Mouse (Mus musculus): ENCODE data around the gene Zfp777. TPM values are rescaled to one million over a fixed set of nuclear protein-coding genes. Genes with fewer than 3 reads are reported as not detected.
A peak's percentile ranks its signal among the peaks of the same experiment; 100 is the strongest.

Gene Zfp777
- polyA plus RNA-seq (2014; fragmentation: Nextera tagmentation; extraction: Ambion mirVana), result 8.7 and 10.5 TPM in 2 replicates

DNA sequence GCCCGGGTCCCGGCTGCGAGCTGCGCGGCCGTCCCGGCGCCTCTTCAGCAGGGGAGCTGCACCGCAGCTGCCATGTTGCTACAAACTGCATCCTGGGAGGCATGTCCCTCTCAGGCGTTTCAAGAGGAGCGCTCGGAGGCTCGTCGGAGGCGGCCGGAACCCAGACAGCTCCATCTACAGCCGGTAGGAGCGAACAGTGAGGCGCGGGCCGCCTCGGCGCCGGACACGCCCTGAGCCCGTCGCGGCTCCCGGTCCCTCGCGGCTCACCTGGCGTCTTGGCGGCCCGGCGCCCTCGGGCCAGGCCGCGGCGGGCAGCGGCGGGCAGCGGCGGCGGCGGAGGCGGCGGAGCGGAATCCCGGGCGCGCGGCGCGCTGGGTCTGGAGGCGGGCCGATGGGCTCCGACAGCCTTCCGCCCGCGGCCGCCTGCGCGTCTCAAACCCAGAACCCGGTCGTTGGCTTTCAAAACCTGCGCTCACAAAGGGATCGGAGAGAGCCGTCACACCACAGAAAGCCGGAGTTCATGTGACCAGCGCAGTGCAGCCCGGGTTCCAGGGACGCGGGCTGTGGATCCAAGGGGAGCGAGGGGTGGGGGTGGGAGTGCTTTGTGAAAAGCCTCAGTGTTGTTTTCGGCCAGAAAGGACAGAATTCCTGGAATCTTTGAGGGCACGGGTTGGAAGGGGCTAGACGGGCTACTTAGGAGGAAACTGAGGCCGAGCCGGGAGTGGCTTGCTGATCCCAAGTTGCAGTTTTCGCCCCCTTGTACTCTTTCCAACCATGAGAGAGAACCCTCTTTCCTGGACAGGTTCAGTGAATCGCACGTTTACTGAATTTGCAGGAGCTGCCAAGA, at the start of gene Zfp777:
Zfp777 (minus strand) TSS at position 486 of the 847 bp plus-strand sequence.
- no peaks in the 10 kb centered on the region for H3K27me3 ChIP-seq (replicated peaks; ENCODE audit: control insufficient read depth, insufficient read depth, low read length)
- WGBS, result under 1% methylated on average over 71 of the region's 82 CpGs
- peak within 1 kb of the TSS; percentile 82 for H3K27ac ChIP-seq (ENCODE audit: low read depth)
- peak; percentile 91 for DNase-seq (ENCODE audit: low spot score)
- H3K9me3 ChIP-seq (ENCODE audit: control insufficient read depth, low read length), result no peaks in the 10 kb centered on the region
- H3K4me1 ChIP-seq (replicated peaks; ENCODE audit: control insufficient read depth, insufficient read depth, low read length), result peaks cover 13% of the 10 kb centered on the region
- H3K4me2 ChIP-seq (ENCODE audit: low read length), result peak within 1 kb of the TSS; percentile 72
- H3K9ac ChIP-seq (ENCODE audit: low read length), result peak within 1 kb of the TSS; percentile 73
- H3K4me3 ChIP-seq (ENCODE audit: low read depth, low read length), result peak within 1 kb of the TSS; percentile 77
- H3K36me3 ChIP-seq (ENCODE audit: control insufficient read depth, insufficient read depth, low read length), result peaks cover 18% of the 10 kb centered on the region
- peak; percentile 92 for ATAC-seq (replicated peaks; ENCODE audit: low FRiP score, low TSS enrichment, low read depth)

DNA sequence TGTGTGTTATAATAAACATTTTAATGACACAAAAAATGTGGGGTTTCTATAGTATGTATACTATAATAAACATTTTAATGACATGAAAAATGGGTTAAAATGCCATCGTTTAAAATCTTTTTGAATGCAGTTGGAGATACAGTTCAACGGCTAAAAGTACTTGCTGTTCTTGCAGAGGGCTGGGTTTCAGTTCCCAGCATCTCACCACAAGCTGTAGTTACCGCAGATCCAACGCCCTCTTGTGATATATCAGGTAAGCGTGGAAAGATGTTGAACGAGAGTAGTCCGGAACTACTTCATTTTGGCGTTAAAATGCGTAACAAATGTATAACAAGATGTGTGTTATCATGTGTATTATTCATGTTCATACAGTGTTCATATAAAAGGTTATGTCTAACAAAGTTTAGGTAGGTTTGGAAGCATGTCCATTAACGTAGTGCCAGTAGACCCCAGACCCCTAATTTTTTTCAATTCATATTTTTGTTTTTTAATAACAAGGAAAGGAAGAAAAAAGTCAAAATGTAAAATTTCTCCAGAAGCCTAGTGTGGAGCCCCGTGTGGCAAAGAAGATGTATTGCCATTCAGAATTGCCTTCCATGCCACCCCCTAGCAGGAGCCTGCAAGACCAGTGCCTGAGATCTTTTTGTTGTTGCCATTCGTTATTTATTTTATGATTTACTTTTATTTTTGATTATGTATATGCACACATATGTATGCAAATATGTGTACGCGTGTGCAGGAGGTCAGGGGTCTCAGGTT, 38.4 kb upstream of the Zfp777 start:
- Histone ChIP-seq H3K27me3 (replicated peaks; ENCODE audit: control insufficient read depth, insufficient read depth, low read length) (no peaks in the 10 kb centered on the region), H3K4me1 (replicated peaks; ENCODE audit: control insufficient read depth, insufficient read depth, low read length) (peaks cover 9% of the 10 kb centered on the region), H3K4me3 (ENCODE audit: low read depth, low read length) (peak overlapping the region; percentile 76), H3K4me2 (ENCODE audit: low read length) (peak overlapping the region; percentile 77), H3K9ac (ENCODE audit: low read length) (no peak overlapping the region), H3K9me3 (ENCODE audit: control insufficient read depth, low read length) (no peaks in the 10 kb centered on the region), H3K27ac (ENCODE audit: low read depth) (no peak overlapping the region), H3K36me3 (ENCODE audit: control insufficient read depth, insufficient read depth, low read length) (peaks cover 17% of the 10 kb centered on the region)
- no peak for ATAC-seq (replicated peaks; ENCODE audit: low FRiP score, low TSS enrichment, low read depth)
- 41% methylated on average over 14 of the region's 14 CpGs for WGBS
- no peak for DNase-seq (ENCODE audit: low spot score)

DNA sequence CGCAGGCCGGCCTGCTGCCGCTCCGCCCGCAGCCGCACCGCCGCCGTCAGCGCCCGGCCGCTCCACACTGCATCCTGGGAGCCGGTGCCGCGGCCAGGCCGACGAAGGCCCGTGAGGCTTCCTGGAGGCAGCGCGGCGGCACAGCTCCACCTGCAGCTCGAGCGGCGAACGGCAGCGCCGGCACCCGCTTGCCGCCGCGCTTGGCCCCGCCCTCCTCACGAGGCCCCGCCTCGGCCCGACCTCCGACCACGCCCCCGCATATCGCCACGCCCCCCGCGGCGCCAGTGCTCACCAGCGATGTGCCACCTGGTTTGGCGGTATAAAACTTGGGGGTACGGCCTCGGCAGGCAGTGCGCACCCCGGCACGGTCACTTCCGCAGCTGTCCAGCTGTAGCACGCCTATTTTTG, 37.8 kb upstream of the Zfp777 start, which contains the start of gene Zfp746:
Zfp746 (minus strand) TSS at position 123 of the 408 bp plus-strand sequence.
- Histone ChIP-seq H3K4me3 (ENCODE audit: low read depth, low read length) (peak within 1 kb of the TSS; percentile 76), H3K27ac (ENCODE audit: low read depth) (peak within 1 kb of the TSS; percentile 91), H3K9me3 (ENCODE audit: control insufficient read depth, low read length) (no peaks in the 10 kb centered on the region), H3K4me1 (replicated peaks; ENCODE audit: control insufficient read depth, insufficient read depth, low read length) (peaks cover 9% of the 10 kb centered on the region), H3K36me3 (ENCODE audit: control insufficient read depth, insufficient read depth, low read length) (peaks cover 23% of the 10 kb centered on the region), H3K27me3 (replicated peaks; ENCODE audit: control insufficient read depth, insufficient read depth, low read length) (no peaks in the 10 kb centered on the region), H3K4me2 (ENCODE audit: low read length) (peak within 1 kb of the TSS; percentile 77), H3K9ac (ENCODE audit: low read length) (peak within 1 kb of the TSS; percentile 97)
- ATAC-seq (replicated peaks; ENCODE audit: low FRiP score, low TSS enrichment, low read depth) (peak; percentile 92), DNase-seq (ENCODE audit: low spot score) (peak; percentile 97)
- under 1% methylated on average over 50 of the region's 53 CpGs for WGBS

DNA sequence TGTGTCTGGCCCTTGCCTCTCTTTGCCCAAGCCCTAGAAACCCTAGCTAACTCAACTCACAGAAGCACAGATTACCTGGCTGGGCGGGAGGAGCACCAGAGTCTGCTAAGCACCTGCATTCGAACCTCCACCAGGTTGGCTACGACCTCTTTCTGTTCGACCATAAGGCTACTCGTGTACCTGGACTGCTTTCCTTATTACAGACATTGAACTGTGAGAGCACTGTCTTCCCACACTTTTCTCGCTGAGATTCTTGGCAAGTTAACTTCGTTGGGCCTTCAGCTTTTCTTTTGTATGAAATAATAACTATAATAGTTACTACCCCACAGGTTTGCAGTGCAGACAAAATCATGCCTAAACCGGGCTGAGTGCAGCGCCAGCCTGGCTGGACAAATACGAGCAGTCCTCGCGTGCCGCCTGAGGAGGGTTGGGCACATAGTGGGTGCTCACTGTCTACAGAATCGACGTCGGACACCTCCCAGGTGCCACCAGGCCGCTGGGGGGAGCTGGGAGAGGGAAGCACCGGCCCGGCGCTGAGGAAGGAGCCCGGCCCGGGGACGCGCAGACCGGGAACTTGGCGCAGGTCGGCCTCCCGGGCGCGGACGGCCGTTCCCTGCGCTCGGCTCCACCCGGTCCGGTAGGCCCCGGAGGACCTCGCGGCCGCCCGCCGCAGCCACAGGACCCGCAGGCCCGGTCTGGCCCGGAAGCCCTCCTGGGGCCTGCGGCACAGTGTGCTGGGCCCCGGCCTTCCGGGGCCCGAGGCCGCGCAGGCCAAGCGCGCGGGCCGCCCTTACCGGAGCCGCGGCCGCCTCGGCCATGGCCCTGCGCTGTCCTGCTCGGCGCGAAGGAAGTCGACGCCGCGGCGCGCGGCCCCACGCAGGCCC, 37.1 kb upstream of the Zfp777 start:
- peak; percentile 86 for ATAC-seq (replicated peaks; ENCODE audit: low FRiP score, low TSS enrichment, low read depth)
- no peaks in the 10 kb centered on the region for H3K27me3 ChIP-seq (replicated peaks; ENCODE audit: control insufficient read depth, insufficient read depth, low read length)

DNA sequence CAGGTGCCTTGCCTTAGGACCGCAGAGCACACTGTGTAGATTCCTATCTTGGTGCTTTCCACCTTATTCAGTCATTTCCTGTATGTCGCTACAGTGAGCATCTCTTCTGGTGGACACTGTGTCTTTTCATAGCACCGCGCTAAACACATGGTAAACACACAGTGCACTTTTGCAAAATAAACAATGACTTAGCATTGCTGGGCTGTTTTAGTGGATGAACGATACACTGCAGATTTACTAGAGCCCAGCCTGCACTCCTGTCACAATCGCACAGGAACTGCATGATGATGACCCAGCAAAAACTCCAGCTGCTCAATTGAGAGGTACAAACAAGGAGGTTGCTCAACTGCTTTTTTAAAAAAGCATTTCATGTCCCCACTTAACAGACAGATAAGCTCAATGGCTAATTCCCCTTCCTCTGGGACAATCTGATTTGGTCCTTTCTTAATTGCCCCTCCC, 35.1 kb upstream of the Zfp777 start:
- Histone ChIP-seq H3K9me3 (ENCODE audit: control insufficient read depth, low read length) (no peaks in the 10 kb centered on the region), H3K27ac (ENCODE audit: low read depth) (no peak overlapping the region), H3K27me3 (replicated peaks; ENCODE audit: control insufficient read depth, insufficient read depth, low read length) (no peaks in the 10 kb centered on the region), H3K4me1 (replicated peaks; ENCODE audit: control insufficient read depth, insufficient read depth, low read length) (peaks cover 9% of the 10 kb centered on the region), H3K36me3 (ENCODE audit: control insufficient read depth, insufficient read depth, low read length) (peaks cover 48% of the 10 kb centered on the region), H3K4me3 (ENCODE audit: low read depth, low read length) (no peak overlapping the region), H3K4me2 (ENCODE audit: low read length) (no peak overlapping the region), H3K9ac (ENCODE audit: low read length) (no peak overlapping the region)
- WGBS, result 89% methylated on average over 6 of the region's 6 CpGs
- no peak for ATAC-seq (replicated peaks; ENCODE audit: low FRiP score, low TSS enrichment, low read depth)
- DNase-seq (ENCODE audit: low spot score), result no peak

More for the DNA sequence above, 37.1 kb upstream of the Zfp777 start:
- H3K36me3 ChIP-seq (ENCODE audit: control insufficient read depth, insufficient read depth, low read length), result peaks cover 30% of the 10 kb centered on the region
- H3K4me3 ChIP-seq (ENCODE audit: low read depth, low read length), result peak overlapping the region; percentile 76
- H3K27ac ChIP-seq (ENCODE audit: low read depth), result peak overlapping the region; percentile 91
- H3K9ac ChIP-seq (ENCODE audit: low read length), result peak overlapping the region; percentile 97
- H3K4me1 ChIP-seq (replicated peaks; ENCODE audit: control insufficient read depth, insufficient read depth, low read length), result peaks cover 9% of the 10 kb centered on the region
- DNase-seq (ENCODE audit: low spot score), result peak; percentile 85
- peak overlapping the region; percentile 77 for H3K4me2 ChIP-seq (ENCODE audit: low read length)
- H3K9me3 ChIP-seq (ENCODE audit: control insufficient read depth, low read length), result no peaks in the 10 kb centered on the region
- WGBS, result 3% methylated on average over 57 of the region's 72 CpGs

DNA sequence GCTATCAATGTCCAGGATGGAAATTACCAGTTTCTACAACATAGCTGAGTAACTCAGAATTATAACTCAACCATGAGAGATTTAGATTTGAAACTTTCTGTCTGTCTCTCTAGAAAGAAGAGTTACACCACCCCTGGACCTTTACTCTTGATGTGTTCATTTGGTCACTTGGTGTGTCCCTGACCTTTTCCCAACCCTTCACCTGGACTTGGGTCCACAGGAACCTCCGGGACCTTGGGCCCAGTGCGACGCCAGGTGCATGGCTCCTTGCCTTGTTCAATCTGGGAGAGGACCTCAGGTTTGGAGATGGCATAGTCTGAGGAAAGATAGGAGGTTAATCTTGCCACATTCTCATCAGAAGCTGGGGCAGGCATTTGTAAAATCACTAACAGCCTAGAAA, 33.2 kb upstream of the Zfp777 start:
- Histone ChIP-seq H3K36me3 (ENCODE audit: control insufficient read depth, insufficient read depth, low read length) (peaks cover 65% of the 10 kb centered on the region), H3K4me2 (ENCODE audit: low read length) (no peak overlapping the region), H3K4me3 (ENCODE audit: low read depth, low read length) (no peak overlapping the region), H3K4me1 (replicated peaks; ENCODE audit: control insufficient read depth, insufficient read depth, low read length) (peaks cover 9% of the 10 kb centered on the region), H3K27ac (ENCODE audit: low read depth) (no peak overlapping the region), H3K27me3 (replicated peaks; ENCODE audit: control insufficient read depth, insufficient read depth, low read length) (no peaks in the 10 kb centered on the region), H3K9me3 (ENCODE audit: control insufficient read depth, low read length) (no peaks in the 10 kb centered on the region), H3K9ac (ENCODE audit: low read length) (no peak overlapping the region)
- DNase-seq (ENCODE audit: low spot score) (no peak), ATAC-seq (replicated peaks; ENCODE audit: low FRiP score, low TSS enrichment, low read depth) (no peak)
- 97% methylated on average over 3 of the region's 3 CpGs for WGBS

DNA sequence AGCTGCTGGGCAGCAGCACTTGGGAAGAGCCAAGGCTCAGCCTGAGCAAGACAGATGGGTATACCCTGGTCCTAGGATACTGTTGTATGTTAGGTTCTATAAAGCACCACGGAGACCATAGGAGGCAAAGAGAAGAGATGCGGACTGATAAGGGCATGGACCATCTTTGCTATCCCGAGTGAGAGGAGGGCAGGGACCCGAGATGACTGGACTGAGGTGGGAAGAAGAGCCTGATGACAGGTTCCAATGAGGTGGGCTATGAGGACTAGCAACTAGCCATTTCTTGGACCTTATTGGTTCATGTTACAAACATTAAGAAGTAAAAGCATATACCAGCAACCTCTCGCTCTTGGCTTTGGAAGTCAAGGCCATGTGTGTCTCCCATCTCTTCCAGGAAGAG, 32.3 kb upstream of the Zfp777 start:
- H3K36me3 ChIP-seq (ENCODE audit: control insufficient read depth, insufficient read depth, low read length), result peaks cover 74% of the 10 kb centered on the region
- WGBS, result 95% methylated on average over 5 of the region's 5 CpGs

DNA sequence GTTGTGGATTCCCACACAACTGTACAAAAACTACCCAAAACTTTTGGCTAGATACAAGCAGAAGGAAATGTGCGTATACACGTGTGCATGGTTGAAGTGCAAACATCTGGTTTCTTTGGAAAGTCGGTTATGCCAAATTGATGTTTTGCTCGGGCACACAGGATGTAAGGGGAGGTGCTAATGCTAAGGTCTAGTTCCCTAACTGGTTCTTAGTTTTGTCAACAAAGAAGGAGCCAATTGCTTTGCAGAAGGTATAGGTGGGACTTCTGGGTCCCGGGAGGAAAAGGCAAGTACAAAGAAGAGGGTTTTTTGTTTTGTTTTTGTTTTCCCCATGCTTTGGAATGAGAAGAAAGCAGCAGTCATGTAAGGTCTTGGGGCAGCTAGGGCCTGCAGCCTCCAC, 24.6 kb upstream of the Zfp777 start:
- DNase-seq (ENCODE audit: low spot score), result no peak
- Histone ChIP-seq H3K4me3 (ENCODE audit: low read depth, low read length) (no peak overlapping the region), H3K4me2 (ENCODE audit: low read length) (no peak overlapping the region), H3K4me1 (replicated peaks; ENCODE audit: control insufficient read depth, insufficient read depth, low read length) (no peaks in the 10 kb centered on the region), H3K27ac (ENCODE audit: low read depth) (no peak overlapping the region), H3K9ac (ENCODE audit: low read length) (no peak overlapping the region), H3K27me3 (replicated peaks; ENCODE audit: control insufficient read depth, insufficient read depth, low read length) (no peaks in the 10 kb centered on the region), H3K9me3 (ENCODE audit: control insufficient read depth, low read length) (no peaks in the 10 kb centered on the region), H3K36me3 (ENCODE audit: control insufficient read depth, insufficient read depth, low read length) (peaks cover 66% of the 10 kb centered on the region)
- ATAC-seq (replicated peaks; ENCODE audit: low FRiP score, low TSS enrichment, low read depth), result no peak
- 71% methylated on average over 5 of the region's 5 CpGs for WGBS

More for the DNA sequence above, 32.3 kb upstream of the Zfp777 start:
- Histone ChIP-seq H3K9me3 (ENCODE audit: control insufficient read depth, low read length) (no peaks in the 10 kb centered on the region), H3K9ac (ENCODE audit: low read length) (no peak overlapping the region), H3K27me3 (replicated peaks; ENCODE audit: control insufficient read depth, insufficient read depth, low read length) (no peaks in the 10 kb centered on the region), H3K4me1 (replicated peaks; ENCODE audit: control insufficient read depth, insufficient read depth, low read length) (peaks cover 9% of the 10 kb centered on the region), H3K4me3 (ENCODE audit: low read depth, low read length) (no peak overlapping the region), H3K4me2 (ENCODE audit: low read length) (no peak overlapping the region), H3K27ac (ENCODE audit: low read depth) (no peak overlapping the region)
- ATAC-seq (replicated peaks; ENCODE audit: low FRiP score, low TSS enrichment, low read depth) (no peak), DNase-seq (ENCODE audit: low spot score) (no peak)

Data from intestine, embryonic 14.5 days (tissue).